Mouse (Mus musculus) urinary bladder, postnatal 0 days (tissue): ENCODE data around the gene Atg4b. TPM values are rescaled to one million over a fixed set of nuclear protein-coding genes. Genes with fewer than 3 reads are reported as not detected.

ENCODE experiments used
- polyA plus RNA-seq: library from polyadenylated mRNA; unstranded; fragments of >200 nt; fragmentation: Nextera tagmentation; extraction: Ambion mirVana; gene quantifications from 2 replicates; pipeline ENCODE4 v1.2.1, GENCODE M21; 2015

Gene Atg4b
- 54.1 and 57.4 TPM in 2 replicates for polyA plus RNA-seq

GRCm38 (mm10) chr1:93751290-93751689, at the start of gene Atg4b:
Atg4b (plus strand) TSS chr1:93751500.

GRCm38 (mm10) chr1:93754573-93755290, 3.4 kb downstream of the Atg4b start, which contains the start of gene Thap4:
Thap4 (minus strand) TSS chr1:93754864.

GRCm38 (mm10) chr1:93801741-93802238, 50.5 kb downstream of the Atg4b start, which contains the start of gene Dtymk:
Dtymk (minus strand) TSS chr1:93801934.

GRCm38 (mm10) chr1:93803556-93804507, 52.5 kb downstream of the Atg4b start, which contains the start of gene Ing5:
Ing5 (plus strand) TSS chr1:93803965.

GRCm38 (mm10) chr1:93824609-93825008, 73.3 kb downstream of the Atg4b start, which contains the start of gene D2hgdh:
D2hgdh (plus strand) TSS chr1:93824909.

Other genes starting within 250 kb of the Atg4b start
- gene Farp2, start 239.4 kb upstream of the Atg4b start, polyA plus RNA-seq = 3.0 and 3.2 TPM in 2 replicates
- 107 and 120 TPM in 2 replicates for gene Stk25, start 92.8 kb upstream of the Atg4b start, polyA plus RNA-seq
- 212 and 254 TPM in 2 replicates for gene Bok, start 65.8 kb upstream of the Atg4b start, polyA plus RNA-seq
- 32.5 and 34.3 TPM in 2 replicates for gene Thap4, start 3.4 kb downstream of the Atg4b start, polyA plus RNA-seq
- 103 and 110 TPM in 2 replicates for gene Dtymk, start 50.4 kb downstream of the Atg4b start, polyA plus RNA-seq
- 7.5 and 8.4 TPM in 2 replicates for gene Ing5, start 52.5 kb downstream of the Atg4b start, polyA plus RNA-seq
- gene D2hgdh, start 73.4 kb downstream of the Atg4b start, polyA plus RNA-seq = 5.9 and 6.5 TPM in 2 replicates
- gene Gal3st2, start 109.8 kb downstream of the Atg4b start, polyA plus RNA-seq = 0.22 and 0.54 TPM in 2 replicates
- 0.06 and 0.11 TPM in 2 replicates for gene Gal3st2b, start 166.8 kb downstream of the Atg4b start, polyA plus RNA-seq
- gene Gal3st2c, start 239.0 kb downstream of the Atg4b start, polyA plus RNA-seq = not detected in 2 replicates